Mouse (Mus musculus) neural tube, embryonic 14.5 days (tissue): ENCODE measurements around the gene Arhgap22. TPM values are rescaled to one million over a fixed set of nuclear protein-coding genes. Genes with fewer than 3 reads are reported as not detected.
A peak's percentile ranks its signal among the peaks of the same experiment; 100 is the strongest.

ENCODE experiments used
- ATAC-seq: fragments of 200-750 bp; cut with Nextera tagmentation; 2 replicates; pipeline ENCODE4 v1.8.0; 2017; ENCODE audit warnings: low read depth, mild to moderate bottlenecking, moderate TSS enrichment, moderate library complexity
- H3K27ac ChIP-seq: fragments of 300-500 bp; sonication (generic); 2 replicates; pipeline ENCODE4 v1.5.1; 2014; ENCODE audit warnings: low read depth, mild to moderate bottlenecking, control low read depth, low read length, moderate library complexity, mixed read lengths
- H3K27me3 ChIP-seq: fragments of 300-500 bp; sonication (generic); 2 replicates; pipeline ENCODE4 v1.6.1; 2014; ENCODE audit warnings: low read length; ENCODE audit not compliant: control insufficient read depth, insufficient read depth
- H3K36me3 ChIP-seq: fragments of 300-500 bp; sonication (generic); 2 replicates; pipeline ENCODE4 v1.6.1; 2014; ENCODE audit warnings: low read length, mixed read lengths; ENCODE audit not compliant: control insufficient read depth, insufficient read depth
- H3K4me1 ChIP-seq: fragments of 300-500 bp; sonication (generic); 2 replicates; pipeline ENCODE4 v1.6.1; 2014; ENCODE audit warnings: low read length; ENCODE audit not compliant: control insufficient read depth, insufficient read depth
- H3K4me2 ChIP-seq: fragments of 300-500 bp; sonication (generic); 2 replicates; pipeline ENCODE4 v1.6.1; 2014; ENCODE audit warnings: mild to moderate bottlenecking, low read depth, low read length, control low read depth
- H3K4me3 ChIP-seq: fragments of 300-500 bp; sonication (generic); 2 replicates; pipeline ENCODE4 v1.5.1; 2014; ENCODE audit warnings: low read depth, low read length, control low read depth, mixed read lengths
- H3K9ac ChIP-seq: fragments of 300-500 bp; sonication (generic); replicated peaks from 2 replicates; pipeline ENCODE4 v1.6.1; 2014; ENCODE audit warnings: low read depth, mild to moderate bottlenecking, control low read depth, low read length, mixed read lengths
- H3K9me3 ChIP-seq: fragments of 300-500 bp; sonication (generic); 2 replicates; pipeline ENCODE4 v1.6.1; 2016; ENCODE audit warnings: low read length; ENCODE audit not compliant: control insufficient read depth
- WGBS: fragments of 180-500 bp; shearing (Covaris S2); extraction: QIAGEN DNeasy Blood & Tissue Kit; methylation state at CpG from one replicate; pipeline ENCODE4 v1.1.7; 2014; 5-methylcytosine and 5-hydroxymethylcytosine counted together
- polyA plus RNA-seq: library from polyadenylated mRNA; unstranded; fragments of >200 nt; fragmentation: Nextera tagmentation; extraction: Ambion mirVana; gene quantifications from 2 replicates; pipeline ENCODE4 v1.2.1, GENCODE M21; 2014

Gene Arhgap22
- polyA plus RNA-seq, 1 experiment from 2014 or later: 1.5 TPM

GRCm38 (mm10) chr14:33312309-33312708 lies 98.5 kb downstream of the Arhgap22 start:
- H3K9ac ChIP-seq: no peak overlapping the region
- no peaks in the 10 kb centered on the region for H3K36me3 ChIP-seq
- H3K4me1 ChIP-seq: no peaks in the 10 kb centered on the region
- 32% methylated on average over 4 of the region's 4 CpGs for WGBS
- no peaks in the 10 kb centered on the region for H3K27me3 ChIP-seq
- H3K4me3 ChIP-seq: no peak overlapping the region
- H3K4me2 ChIP-seq: no peak overlapping the region
- no peaks in the 10 kb centered on the region for H3K9me3 ChIP-seq
- ATAC-seq: no peak
- no peak overlapping the region for H3K27ac ChIP-seq

DNA sequence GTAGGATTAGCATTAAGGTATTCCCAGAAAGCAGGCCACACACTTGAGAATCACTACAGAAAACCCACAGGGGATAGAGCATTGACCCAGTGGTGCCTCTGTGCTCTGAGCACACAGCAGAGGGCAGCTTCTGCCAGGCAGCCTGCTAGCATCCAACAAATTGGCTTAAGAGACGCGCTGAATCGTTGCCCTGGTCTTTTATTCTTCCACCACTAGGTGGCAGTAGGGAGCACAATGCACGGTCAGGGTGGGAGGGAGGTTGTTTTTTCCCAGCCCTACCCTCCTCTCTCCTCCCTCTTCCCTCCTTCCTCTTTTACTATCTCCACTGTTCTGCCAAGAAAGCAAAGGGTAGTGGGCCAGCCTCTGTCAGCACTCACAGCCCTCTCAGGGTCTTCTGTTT lies 99.8 kb downstream of the Arhgap22 start:
- H3K27ac ChIP-seq: no peak overlapping the region
- no peaks in the 10 kb centered on the region for H3K27me3 ChIP-seq
- no peak overlapping the region for H3K4me3 ChIP-seq
- 1% methylated on average over 4 of the region's 4 CpGs for WGBS
- no peaks in the 10 kb centered on the region for H3K4me1 ChIP-seq
- H3K36me3 ChIP-seq: no peaks in the 10 kb centered on the region
- H3K4me2 ChIP-seq: no peak overlapping the region
- H3K9me3 ChIP-seq: no peaks in the 10 kb centered on the region
- peak; percentile 75 for ATAC-seq
- H3K9ac ChIP-seq: no peak overlapping the region

- no peak overlapping the region for H3K4me2 ChIP-seq
- H3K27me3 ChIP-seq: no peaks in the 10 kb centered on the region
- 41% methylated on average over 7 of the region's 7 CpGs for WGBS
- H3K4me1 ChIP-seq: no peaks in the 10 kb centered on the region
- no peaks in the 10 kb centered on the region for H3K9me3 ChIP-seq
- ATAC-seq: no peak; the same call in 1 of the 2 replicates
- no peaks in the 10 kb centered on the region for H3K36me3 ChIP-seq
- no peak overlapping the region for H3K9ac ChIP-seq
- H3K4me3 ChIP-seq: no peak overlapping the region
- H3K27ac ChIP-seq: no peak overlapping the region
Measured at GRCm38 (mm10) chr14:33314160-33314559, 100.3 kb downstream of the Arhgap22 start.

DNA sequence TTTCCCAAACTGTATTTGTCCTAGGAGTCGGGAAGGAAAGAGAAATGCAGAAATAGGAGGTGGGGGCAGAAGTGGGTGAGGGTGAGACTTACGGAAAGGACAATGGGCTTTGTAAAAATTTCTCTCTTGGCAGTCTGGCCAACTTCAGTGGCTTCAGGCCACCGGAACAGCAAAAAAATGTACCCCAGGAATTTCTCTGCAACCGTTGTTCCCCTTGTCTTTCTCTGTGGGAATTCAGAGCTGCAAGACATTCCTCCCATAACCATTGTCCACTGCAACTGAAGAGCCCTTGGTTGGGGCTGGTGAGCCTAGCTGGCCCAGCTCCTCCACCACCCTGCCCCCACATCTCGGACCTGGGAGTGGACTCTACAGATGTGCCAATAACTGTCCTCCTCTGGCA lies 101.3 kb downstream of the Arhgap22 start:
- H3K9me3 ChIP-seq: no peaks in the 10 kb centered on the region
- H3K27ac ChIP-seq: no peak overlapping the region
- no peak overlapping the region for H3K4me2 ChIP-seq
- H3K27me3 ChIP-seq: peaks cover 8% of the 10 kb centered on the region
- no peak for ATAC-seq
- H3K9ac ChIP-seq: no peak overlapping the region
- WGBS: 55% methylated on average over 5 of the region's 5 CpGs
- H3K36me3 ChIP-seq: no peaks in the 10 kb centered on the region
- 0 out of 2 replicates have a peak, but pooled peaks cover 2% of the 10 kb centered on the region for H3K4me1 ChIP-seq
- H3K4me3 ChIP-seq: no peak overlapping the region

GRCm38 (mm10) chr14:33315771-33316170 lies 101.9 kb downstream of the Arhgap22 start:
- Histone ChIP-seq H3K9ac (no peak overlapping the region), H3K4me1 (0 out of 2 replicates have a peak, but pooled peaks cover 2% of the 10 kb centered on the region), H3K4me3 (no peak overlapping the region), H3K27ac (no peak overlapping the region), H3K36me3 (no peaks in the 10 kb centered on the region), H3K4me2 (no peak overlapping the region), H3K9me3 (no peaks in the 10 kb centered on the region), H3K27me3 (peaks cover 12% of the 10 kb centered on the region)
- WGBS: 36% methylated on average over 4 of the region's 4 CpGs
- ATAC-seq: no peak

DNA sequence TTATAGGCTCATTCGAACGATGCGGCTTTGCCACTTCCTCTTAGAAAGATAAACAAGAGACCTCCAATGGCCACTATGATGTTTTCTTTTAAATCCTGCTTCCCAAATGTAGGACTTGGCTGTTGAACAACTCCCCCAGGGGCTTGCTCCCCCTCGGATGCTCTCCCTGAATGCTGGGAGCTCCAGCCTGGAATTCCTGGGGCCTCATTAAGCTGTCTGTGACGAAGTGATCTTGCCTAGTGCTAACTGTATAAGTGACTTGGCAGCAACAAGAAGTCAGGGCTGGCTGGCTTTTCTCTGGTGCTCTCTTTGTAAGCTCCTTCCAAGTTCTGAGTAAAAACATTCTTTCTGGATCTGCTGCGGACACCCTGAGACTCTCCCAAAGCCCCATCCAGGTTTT lies 104.1 kb downstream of the Arhgap22 start:
- WGBS: 44% methylated on average over 6 of the region's 6 CpGs
- H3K4me1 ChIP-seq: 0 out of 2 replicates have a peak, but pooled peaks cover 5% of the 10 kb centered on the region
- no peak for ATAC-seq
- H3K4me3 ChIP-seq: no peak overlapping the region
- peak overlapping the region; percentile 4; the same call in 1 of the 2 replicates for H3K27ac ChIP-seq
- no peak overlapping the region for H3K9ac ChIP-seq
- H3K36me3 ChIP-seq: no peaks in the 10 kb centered on the region
- no peak overlapping the region for H3K4me2 ChIP-seq
- H3K27me3 ChIP-seq: peaks cover 18% of the 10 kb centered on the region
- no peaks in the 10 kb centered on the region for H3K9me3 ChIP-seq

- peak overlapping the region; percentile 99 for H3K4me2 ChIP-seq
- H3K36me3 ChIP-seq: no peaks in the 10 kb centered on the region
- no peaks in the 10 kb centered on the region for H3K9me3 ChIP-seq
- H3K9ac ChIP-seq: peak overlapping the region; percentile 42
- H3K27me3 ChIP-seq: peaks cover 18% of the 10 kb centered on the region
- peak overlapping the region; percentile 57 for H3K4me3 ChIP-seq
- 0 out of 2 replicates have a peak, but pooled peaks cover 5% of the 10 kb centered on the region for H3K4me1 ChIP-seq
- peak; percentile 76 for ATAC-seq
- H3K27ac ChIP-seq: no peak overlapping the region
- WGBS: under 1% methylated on average over 95 of the region's 106 CpGs
Measured at GRCm38 (mm10) chr14:33319541-33320521, 106.0 kb downstream of the Arhgap22 start.

GRCm38 (mm10) chr14:33320856-33321255 lies 107.0 kb downstream of the Arhgap22 start:
- Histone ChIP-seq H3K36me3 (no peaks in the 10 kb centered on the region), H3K27me3 (peaks cover 18% of the 10 kb centered on the region), H3K4me3 (no peak overlapping the region), H3K4me2 (0 out of 2 replicates have a peak overlapping the region, but pooled peaks have one; percentile 99), H3K4me1 (0 out of 2 replicates have a peak, but pooled peaks cover 5% of the 10 kb centered on the region), H3K9me3 (no peaks in the 10 kb centered on the region), H3K9ac (no peak overlapping the region), H3K27ac (no peak overlapping the region)
- no peak for ATAC-seq
- WGBS: 11% methylated on average over 7 of the region's 7 CpGs

- H3K9me3 ChIP-seq: no peaks in the 10 kb centered on the region
- no peak for ATAC-seq
- no peak overlapping the region for H3K4me2 ChIP-seq
- WGBS: 27% methylated on average over 7 of the region's 7 CpGs
- no peaks in the 10 kb centered on the region for H3K36me3 ChIP-seq
- H3K27me3 ChIP-seq: peaks cover 18% of the 10 kb centered on the region
- no peak overlapping the region for H3K27ac ChIP-seq
- no peak overlapping the region for H3K4me3 ChIP-seq
- H3K9ac ChIP-seq: no peak overlapping the region
- H3K4me1 ChIP-seq: 0 out of 2 replicates have a peak, but pooled peaks cover 5% of the 10 kb centered on the region
Measured at GRCm38 (mm10) chr14:33322661-33323088, 108.8 kb downstream of the Arhgap22 start.
